Mouse (Mus musculus) stomach, embryonic 15.5 days (tissue): ENCODE measurements at regions not wholly inside any gene's neighbourhood (a gene's known extent, or its start where the extent isn't known, plus 50 kb on each side); places are given as distances from the start of the nearest gene placed in this dataset.
A peak's percentile ranks its signal among the peaks of the same experiment; 100 is the strongest.

Source experiments
- ATAC-seq: fragments of 200-750 bp; cut with Nextera tagmentation; 2 replicates; pipeline ENCODE4 v1.8.0; 2017; ENCODE audit warnings: low read depth, moderate number of reproducible peaks, moderate TSS enrichment; ENCODE audit not compliant: insufficient read depth, low FRiP score
- H3K27ac ChIP-seq: fragments of 300-500 bp; sonication (generic); 2 replicates; pipeline ENCODE4 v1.5.1; 2015; ENCODE audit warnings: mild to moderate bottlenecking, inconsistent platforms
- H3K27me3 ChIP-seq: fragments of 300-500 bp; sonication (generic); replicated peaks from 2 replicates; pipeline ENCODE4 v1.6.1; 2015; ENCODE audit warnings: inconsistent platforms
- H3K36me3 ChIP-seq: fragments of 300-500 bp; sonication (generic); 2 replicates; pipeline ENCODE4 v1.6.1; 2015; ENCODE audit warnings: inconsistent platforms
- H3K4me1 ChIP-seq: fragments of 300-500 bp; sonication (generic); 2 replicates; pipeline ENCODE4 v1.6.1; 2015; ENCODE audit warnings: inconsistent platforms
- H3K4me2 ChIP-seq: fragments of 300-500 bp; sonication (generic); 2 replicates; pipeline ENCODE4 v1.6.1; 2015; ENCODE audit warnings: mild to moderate bottlenecking, inconsistent platforms
- H3K4me3 ChIP-seq: fragments of 300-500 bp; sonication (generic); replicated peaks from 2 replicates; pipeline ENCODE4 v1.5.1; 2015; ENCODE audit warnings: inconsistent platforms
- H3K9ac ChIP-seq: fragments of 300-500 bp; sonication (generic); 2 replicates; pipeline ENCODE4 v1.6.1; 2015; ENCODE audit warnings: inconsistent platforms
- H3K9me3 ChIP-seq: fragments of 300-500 bp; sonication (generic); 2 replicates; pipeline ENCODE4 v1.6.1; 2016; ENCODE audit warnings: inconsistent platforms
- WGBS: fragments of 180-500 bp; shearing (Covaris S2); methylation state at CpG from one replicate; pipeline ENCODE4 v1.1.7; 2015; 5-methylcytosine and 5-hydroxymethylcytosine counted together

DNA sequence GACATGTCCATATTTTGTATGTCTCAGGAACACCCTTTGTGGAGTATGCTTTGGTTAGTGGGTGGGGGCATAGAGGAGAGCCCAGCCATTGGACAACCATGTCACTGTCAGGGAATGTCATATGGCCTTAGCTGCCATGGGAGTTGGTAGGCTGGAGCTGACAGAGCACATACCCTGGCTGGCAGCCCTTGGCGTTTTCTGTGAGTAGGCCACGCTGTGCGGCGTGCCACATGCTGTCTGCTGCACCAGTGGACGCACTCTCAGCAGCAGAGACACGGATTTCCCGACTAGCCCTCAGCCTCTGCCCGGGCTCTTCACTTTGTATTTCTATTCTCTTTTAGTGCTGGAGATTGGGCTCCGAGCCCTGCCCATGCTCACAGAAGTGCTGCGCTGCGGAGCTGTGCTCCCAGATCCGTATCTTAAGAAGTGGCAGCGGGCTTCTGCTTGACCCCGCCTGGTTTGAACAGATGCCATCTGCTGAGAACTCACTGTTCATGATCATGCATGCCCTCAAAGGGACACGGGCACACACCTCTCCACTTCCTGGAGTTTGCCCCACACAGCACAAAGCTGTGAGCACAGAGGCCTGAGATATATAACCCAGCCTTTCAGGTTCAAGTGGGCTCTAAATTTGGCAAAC is 160.1 kb downstream of the Sall1 start:
- H3K4me2 ChIP-seq, result no peak overlapping the region
- no peaks in the 10 kb centered on the region for H3K4me1 ChIP-seq
- no peaks in the 10 kb centered on the region for H3K36me3 ChIP-seq
- 86% methylated on average over 15 of the region's 15 CpGs for WGBS
- ATAC-seq, result no peak
- H3K27ac ChIP-seq, result no peak overlapping the region
- H3K9ac ChIP-seq, result no peak overlapping the region
- H3K9me3 ChIP-seq, result no peaks in the 10 kb centered on the region
- H3K4me3 ChIP-seq, result no peak overlapping the region
- no peaks in the 10 kb centered on the region for H3K27me3 ChIP-seq

DNA sequence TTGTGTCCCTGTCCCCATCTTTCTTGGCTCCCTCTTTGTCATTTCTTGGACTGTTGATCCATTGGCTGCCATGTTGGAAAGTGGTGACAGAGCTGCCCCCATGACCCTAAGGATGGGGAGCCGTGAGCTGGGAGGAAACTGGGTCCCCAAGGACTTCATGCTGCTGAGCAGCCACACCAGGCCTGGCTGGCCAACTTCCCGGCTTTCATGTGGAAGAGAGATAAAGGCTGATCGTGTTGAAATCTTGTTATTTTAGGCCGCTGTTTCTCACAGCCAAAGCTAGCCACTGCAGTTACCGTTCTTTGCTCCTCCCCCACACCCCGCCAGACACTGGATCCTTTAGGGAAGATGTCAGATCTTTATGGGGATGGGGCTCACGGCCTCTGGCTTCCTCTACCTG is 164.1 kb downstream of the Sall1 start:
- ATAC-seq, result no peak
- Histone ChIP-seq H3K4me3 (no peak overlapping the region), H3K9me3 (no peaks in the 10 kb centered on the region), H3K9ac (no peak overlapping the region), H3K4me2 (no peak overlapping the region), H3K27ac (no peak overlapping the region), H3K36me3 (no peaks in the 10 kb centered on the region), H3K4me1 (no peaks in the 10 kb centered on the region), H3K27me3 (no peaks in the 10 kb centered on the region)
- WGBS, result 69% methylated on average over 7 of the region's 7 CpGs

DNA sequence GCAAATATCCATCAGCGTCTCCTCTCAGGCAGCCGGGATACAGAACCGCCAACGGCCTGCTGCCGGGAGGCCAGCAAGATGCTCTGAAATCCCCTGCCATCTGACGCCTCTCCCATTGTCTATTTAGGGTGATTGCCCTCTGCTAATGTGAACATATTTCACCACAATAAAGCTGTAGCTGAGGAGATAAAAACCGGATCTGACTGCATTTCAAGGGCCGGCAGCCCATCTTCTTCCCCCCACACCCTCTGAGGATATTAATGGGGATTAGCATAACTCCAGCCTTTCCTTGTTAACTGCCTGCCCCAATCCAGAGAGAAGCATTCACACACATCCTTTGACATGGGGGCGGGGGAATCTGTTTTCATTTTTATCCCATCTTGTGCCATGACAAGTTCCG is 166.0 kb downstream of the Sall1 start:
- H3K36me3 ChIP-seq, result no peaks in the 10 kb centered on the region
- H3K4me2 ChIP-seq, result no peak overlapping the region
- no peak overlapping the region for H3K4me3 ChIP-seq
- no peak overlapping the region for H3K27ac ChIP-seq
- H3K9ac ChIP-seq, result no peak overlapping the region
- no peak for ATAC-seq
- no peaks in the 10 kb centered on the region for H3K27me3 ChIP-seq
- no peaks in the 10 kb centered on the region for H3K9me3 ChIP-seq
- WGBS, result 67% methylated on average over 10 of the region's 10 CpGs
- H3K4me1 ChIP-seq, result no peaks in the 10 kb centered on the region

DNA sequence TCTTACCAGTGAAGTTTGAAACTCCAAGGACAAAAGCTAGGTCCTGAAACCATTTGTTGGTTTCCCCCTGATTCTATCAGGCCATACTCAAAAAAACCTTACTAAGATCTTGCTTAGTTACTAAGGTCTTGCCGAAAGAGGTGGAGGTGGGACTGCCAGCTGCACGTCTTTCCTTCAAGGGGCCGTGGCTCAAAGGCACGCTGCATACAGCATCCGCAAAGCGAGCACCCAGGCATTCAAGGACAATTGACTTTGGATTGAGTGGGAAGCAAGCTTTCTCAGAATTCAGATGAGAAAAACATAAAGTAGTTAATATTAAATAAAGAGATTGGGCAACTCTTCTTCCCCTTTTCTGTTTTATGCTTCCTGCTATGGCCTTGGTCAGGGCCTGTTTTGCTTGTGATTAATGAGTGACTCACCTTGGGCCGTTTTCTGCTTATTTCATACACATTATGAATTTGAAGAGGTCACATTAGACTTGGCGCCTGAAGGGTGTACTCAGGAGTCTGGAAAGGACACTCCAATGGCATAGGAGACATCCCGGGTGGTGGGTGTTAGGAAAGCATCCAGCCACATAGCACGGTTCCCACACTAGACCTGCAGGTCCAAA is 166.1 kb downstream of the Cyld start:
- no peaks in the 10 kb centered on the region for H3K36me3 ChIP-seq
- H3K27me3 ChIP-seq, result no peaks in the 10 kb centered on the region
- no peak overlapping the region for H3K4me2 ChIP-seq
- no peaks in the 10 kb centered on the region for H3K4me1 ChIP-seq
- no peaks in the 10 kb centered on the region for H3K9me3 ChIP-seq
- H3K4me3 ChIP-seq, result no peak overlapping the region
- no peak for ATAC-seq
- no peak overlapping the region for H3K9ac ChIP-seq
- H3K27ac ChIP-seq, result no peak overlapping the region
- WGBS, result 84% methylated on average over 10 of the region's 10 CpGs

DNA sequence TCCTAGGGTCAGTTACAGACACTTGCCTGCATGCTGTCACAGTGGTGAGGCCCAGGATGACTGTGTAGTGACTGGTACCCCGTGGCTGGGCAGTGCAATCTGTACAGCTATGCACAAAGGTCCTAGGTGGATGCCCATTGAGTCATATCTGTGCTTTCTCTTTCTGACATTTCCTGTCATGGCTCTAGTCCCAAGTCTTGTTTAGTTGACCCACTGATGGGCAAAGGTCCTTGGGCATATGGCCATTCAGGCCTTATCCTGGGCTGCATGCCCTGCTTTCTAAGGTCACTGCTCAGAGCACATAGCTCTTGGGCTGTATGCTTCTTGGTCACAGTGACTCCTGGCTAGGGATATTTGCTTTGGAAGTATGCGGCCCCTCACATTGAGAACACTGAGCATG is 160.4 kb downstream of the Cyld start:
- H3K36me3 ChIP-seq, result no peaks in the 10 kb centered on the region
- H3K9ac ChIP-seq, result no peak overlapping the region

DNA sequence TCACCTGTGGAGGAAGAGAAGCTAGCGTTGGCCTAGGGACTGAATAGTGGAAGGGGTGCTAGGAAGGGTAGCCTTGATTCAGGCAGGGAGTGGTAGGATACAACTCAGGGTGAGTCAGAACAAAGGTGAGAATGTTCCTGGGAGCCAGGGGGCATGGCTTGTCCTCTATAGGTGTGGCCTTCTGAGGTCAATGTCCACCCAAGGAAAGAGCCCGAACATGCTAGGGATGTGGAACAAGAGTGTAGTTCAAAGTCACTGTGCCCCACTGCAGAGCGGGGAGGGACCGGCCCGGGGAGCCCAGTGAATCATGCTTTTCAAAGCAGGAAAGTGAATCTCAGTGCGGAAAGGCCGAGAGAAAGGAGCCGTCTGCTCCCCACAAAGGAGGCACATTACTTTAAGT is 156.4 kb downstream of the Cyld start:
- Histone ChIP-seq H3K27me3 (no peaks in the 10 kb centered on the region), H3K9ac (no peak overlapping the region), H3K9me3 (no peaks in the 10 kb centered on the region; the same call in 1 of the 2 replicates), H3K4me1 (no peaks in the 10 kb centered on the region), H3K4me2 (no peak overlapping the region), H3K36me3 (no peaks in the 10 kb centered on the region), H3K27ac (no peak overlapping the region), H3K4me3 (no peak overlapping the region)
- no peak for ATAC-seq
- WGBS, result 89% methylated on average over 8 of the region's 8 CpGs

More for the DNA sequence above, 160.4 kb downstream of the Cyld start:
- Histone ChIP-seq H3K4me1 (no peaks in the 10 kb centered on the region), H3K9me3 (no peaks in the 10 kb centered on the region; the same call in 1 of the 2 replicates), H3K27ac (no peak overlapping the region), H3K4me2 (no peak overlapping the region), H3K4me3 (no peak overlapping the region), H3K27me3 (no peaks in the 10 kb centered on the region)
- WGBS, result 80% methylated on average over 2 of the region's 2 CpGs
- no peak for ATAC-seq

DNA sequence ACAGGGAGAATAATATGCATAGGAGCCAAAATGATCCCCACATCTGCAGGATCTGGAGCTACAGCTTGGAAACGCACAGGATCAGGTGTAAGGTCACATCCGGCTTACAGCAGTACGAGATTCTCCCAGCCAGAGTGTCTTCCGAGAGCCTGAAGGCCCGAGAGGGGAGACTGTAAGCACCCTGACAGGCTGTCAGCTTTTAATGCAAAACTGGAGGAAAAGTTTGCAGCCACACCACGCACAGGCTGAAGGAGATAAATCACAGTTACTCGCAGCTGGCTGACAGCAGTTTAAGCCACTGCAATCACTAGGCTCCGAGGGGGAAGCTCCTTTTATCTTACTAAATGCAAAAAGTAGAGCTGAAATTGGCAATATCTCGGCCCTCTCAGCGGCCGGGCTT is 149.1 kb downstream of the Cyld start:
- Histone ChIP-seq H3K36me3 (no peaks in the 10 kb centered on the region), H3K4me3 (no peak overlapping the region), H3K27ac (no peak overlapping the region), H3K27me3 (no peaks in the 10 kb centered on the region), H3K9me3 (no peaks in the 10 kb centered on the region), H3K9ac (no peak overlapping the region), H3K4me2 (peak overlapping the region; percentile 3; the same call in 1 of the 2 replicates), H3K4me1 (0 out of 2 replicates have a peak, but pooled peaks cover 4% of the 10 kb centered on the region)
- 23% methylated on average over 11 of the region's 11 CpGs for WGBS
- ATAC-seq, result no peak

DNA sequence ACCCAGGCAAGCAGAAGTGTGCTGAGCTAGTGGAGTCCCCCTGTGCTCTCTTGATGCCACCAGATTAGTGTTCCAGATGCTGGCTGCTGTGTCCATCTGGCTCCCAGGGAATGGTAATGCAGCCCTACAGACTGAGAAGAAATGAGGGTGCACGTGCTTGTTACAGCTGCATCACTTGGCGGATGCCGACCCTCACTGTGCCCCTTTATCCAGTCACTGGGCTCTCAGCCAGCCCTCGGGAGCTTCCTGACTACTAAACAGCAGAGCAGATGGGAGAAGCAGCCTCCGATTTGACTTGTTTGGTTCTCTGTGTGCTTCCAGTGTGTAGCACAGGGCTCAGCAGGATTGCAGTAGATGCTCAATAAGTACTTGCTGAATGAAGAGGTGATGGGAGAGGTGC is 147.5 kb downstream of the Cyld start:
- Histone ChIP-seq H3K9me3 (no peaks in the 10 kb centered on the region), H3K9ac (no peak overlapping the region), H3K36me3 (no peaks in the 10 kb centered on the region), H3K4me1 (0 out of 2 replicates have a peak, but pooled peaks cover 4% of the 10 kb centered on the region), H3K27me3 (no peaks in the 10 kb centered on the region), H3K4me2 (no peak overlapping the region), H3K4me3 (no peak overlapping the region), H3K27ac (no peak overlapping the region)
- 42% methylated on average over 5 of the region's 5 CpGs for WGBS
- no peak for ATAC-seq

DNA sequence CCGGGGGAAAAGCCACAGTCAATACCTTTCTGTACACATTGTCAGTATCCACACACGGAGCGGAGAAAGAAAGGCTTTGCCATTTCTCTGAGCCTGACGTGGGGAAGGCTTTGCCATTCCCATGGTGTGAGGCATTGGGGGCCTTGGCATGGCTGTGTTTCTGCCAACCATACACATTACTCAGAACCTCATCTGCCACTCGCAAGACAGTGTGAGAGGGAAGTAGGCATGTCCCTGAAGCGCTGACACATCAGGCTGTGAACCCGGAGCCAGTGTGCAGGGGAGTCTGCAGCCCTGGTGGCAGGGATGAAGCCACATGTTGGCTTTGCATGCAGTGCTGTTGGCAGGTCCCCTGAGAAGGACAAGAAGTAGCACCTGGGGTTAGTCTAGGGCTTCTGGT is 145.6 kb downstream of the Cyld start:
- Histone ChIP-seq H3K27ac (no peak overlapping the region), H3K27me3 (no peaks in the 10 kb centered on the region), H3K9me3 (no peaks in the 10 kb centered on the region), H3K4me1 (0 out of 2 replicates have a peak, but pooled peaks cover 4% of the 10 kb centered on the region), H3K36me3 (no peaks in the 10 kb centered on the region), H3K4me3 (no peak overlapping the region), H3K4me2 (no peak overlapping the region), H3K9ac (no peak overlapping the region)
- WGBS, result 78% methylated on average over 7 of the region's 7 CpGs
- no peak for ATAC-seq

DNA sequence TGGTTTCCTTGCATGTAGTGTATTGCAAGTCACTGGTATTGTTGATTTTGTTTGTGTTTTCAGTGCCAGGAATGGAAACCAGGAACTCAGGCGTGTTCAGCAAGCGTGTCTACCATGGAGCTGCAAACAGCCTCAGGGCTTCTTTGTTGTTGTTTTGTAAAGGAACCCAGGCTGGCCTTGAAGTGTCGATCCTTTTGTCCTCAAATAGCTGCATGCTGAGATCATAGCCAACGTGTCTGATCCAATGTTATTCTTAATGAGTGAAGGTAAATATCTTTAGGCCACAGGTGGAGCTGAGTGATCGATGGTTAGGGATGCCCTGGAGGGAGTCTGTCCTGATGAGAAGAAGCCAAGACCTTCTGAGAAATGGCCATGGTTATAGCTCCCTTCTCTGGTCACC is 143.3 kb downstream of the Cyld start:
- 61% methylated on average over 5 of the region's 5 CpGs for WGBS
- Histone ChIP-seq H3K27ac (no peak overlapping the region), H3K27me3 (no peaks in the 10 kb centered on the region), H3K36me3 (no peaks in the 10 kb centered on the region), H3K4me1 (no peaks in the 10 kb centered on the region), H3K4me3 (no peak overlapping the region), H3K9me3 (no peaks in the 10 kb centered on the region), H3K4me2 (no peak overlapping the region), H3K9ac (no peak overlapping the region)
- no peak for ATAC-seq

DNA sequence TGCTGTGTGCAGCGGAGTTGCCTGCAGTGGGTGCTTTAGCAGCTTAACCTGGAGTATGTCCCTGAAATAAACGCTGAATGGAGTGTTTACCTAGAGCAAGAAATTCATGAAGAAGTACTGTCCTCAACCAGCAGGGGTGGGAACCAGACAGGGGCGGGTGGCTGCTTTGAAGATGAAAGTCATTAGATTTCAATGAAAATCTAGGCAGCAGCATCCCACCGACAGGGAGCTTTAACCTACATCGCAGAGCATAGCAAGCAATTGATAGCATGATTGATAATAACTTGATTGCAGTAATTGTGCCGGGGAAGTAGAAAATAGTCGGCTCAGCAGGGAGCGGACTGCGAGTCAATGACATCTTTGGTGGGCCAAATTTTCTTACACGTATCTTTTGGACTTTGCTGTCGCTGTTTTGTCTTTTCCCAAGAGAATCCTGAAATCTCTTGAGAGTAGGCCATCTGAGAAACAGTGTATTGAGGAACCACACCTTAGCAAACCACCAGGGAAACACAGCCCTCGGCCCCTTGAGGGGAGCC is 139.0 kb downstream of the Cyld start:
- WGBS, result 54% methylated on average over 12 of the region's 12 CpGs
- Histone ChIP-seq H3K27ac (no peak overlapping the region), H3K9ac (no peak overlapping the region), H3K27me3 (no peaks in the 10 kb centered on the region), H3K4me3 (no peak overlapping the region), H3K4me1 (no peaks in the 10 kb centered on the region), H3K9me3 (no peaks in the 10 kb centered on the region), H3K4me2 (no peak overlapping the region), H3K36me3 (no peaks in the 10 kb centered on the region)
- no peak for ATAC-seq

DNA sequence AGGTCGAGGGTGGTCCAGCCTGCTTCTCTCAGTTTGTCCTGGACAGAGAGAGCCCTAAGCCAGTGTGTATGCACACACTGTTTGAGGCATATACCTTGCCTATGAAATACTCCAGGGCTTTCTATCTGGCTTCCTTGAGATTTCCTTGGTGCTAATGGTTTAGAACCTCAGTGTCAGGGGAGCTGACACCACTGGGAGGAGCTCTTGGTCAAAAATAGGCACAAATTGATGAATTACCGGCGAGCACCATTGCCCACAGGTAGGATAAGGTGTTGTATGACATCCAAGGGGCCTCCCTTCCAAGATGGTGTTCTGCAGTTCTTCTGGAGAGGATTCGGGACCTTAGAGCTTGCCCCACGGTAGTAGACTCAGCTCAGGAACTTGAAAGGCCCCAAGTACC is 129.0 kb downstream of the Cyld start:
- ATAC-seq, result no peak
- no peaks in the 10 kb centered on the region for H3K9me3 ChIP-seq
- no peaks in the 10 kb centered on the region for H3K4me1 ChIP-seq
- H3K36me3 ChIP-seq, result no peaks in the 10 kb centered on the region
- no peak overlapping the region for H3K4me2 ChIP-seq
- H3K9ac ChIP-seq, result no peak overlapping the region
- no peak overlapping the region for H3K4me3 ChIP-seq
- no peaks in the 10 kb centered on the region for H3K27me3 ChIP-seq
- WGBS, result 50% methylated on average over 5 of the region's 5 CpGs
- no peak overlapping the region for H3K27ac ChIP-seq
